Mouse (Mus musculus) cerebellum, adult (tissue): ENCODE results near the gene Dvl2.
"Not testable (repeated sequence)": the region's sequence is repeated elsewhere in the genome, so short reads cannot be mapped to it uniquely, and the experiment has no call there.

Experiments
- ATAC-seq: cut with Nextera tagmentation; 2 replicates; pipeline ENCODE4 v1.9.2; 2017; ENCODE audit warnings: mild to moderate bottlenecking, moderate library complexity, mixed read lengths; ENCODE audit not compliant: insufficient number of reproducible peaks, low FRiP score, low TSS enrichment

The Dvl2 gene

DNA sequence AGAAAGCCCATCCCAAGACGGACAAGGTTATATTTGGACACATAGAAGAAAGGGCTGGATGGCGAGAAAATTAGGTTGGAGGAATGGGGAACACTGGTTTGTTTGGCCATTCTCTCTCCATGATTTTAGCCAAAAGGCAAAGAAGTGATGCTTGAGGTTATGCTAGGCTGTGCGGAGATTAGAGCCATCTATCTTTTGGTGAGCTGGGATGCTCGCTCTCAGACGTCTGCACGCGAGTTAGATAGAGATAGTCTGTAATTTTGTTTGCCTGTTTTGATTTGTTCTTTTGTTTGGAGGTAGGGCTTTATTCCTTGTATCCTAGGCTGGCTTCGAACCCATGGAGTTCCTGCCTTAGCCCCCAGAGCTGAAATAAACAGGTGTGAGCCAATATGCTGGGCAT, 764 bp downstream of the Dvl2 start:
- no peak for ATAC-seq

DNA sequence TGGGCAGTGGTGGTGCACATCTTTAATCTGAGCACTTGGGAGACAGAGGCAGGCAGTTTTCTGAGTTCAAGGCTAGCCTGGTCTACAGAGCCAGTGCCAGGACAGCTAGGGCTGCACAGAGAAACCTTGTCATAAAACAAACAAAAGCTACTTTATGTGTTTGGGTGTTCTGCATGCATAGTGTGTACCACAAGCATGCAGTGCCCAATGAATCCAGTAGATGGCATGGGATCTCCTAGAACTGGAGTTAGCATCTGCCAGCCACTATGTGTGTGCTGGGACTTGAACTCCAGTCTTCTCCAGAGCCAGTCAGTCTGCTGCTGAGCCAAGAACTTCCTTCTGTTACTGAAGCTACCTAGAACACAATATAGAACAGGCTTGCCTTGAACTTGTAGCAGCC, 1.5 kb downstream of the Dvl2 start:
- no peak for ATAC-seq

DNA sequence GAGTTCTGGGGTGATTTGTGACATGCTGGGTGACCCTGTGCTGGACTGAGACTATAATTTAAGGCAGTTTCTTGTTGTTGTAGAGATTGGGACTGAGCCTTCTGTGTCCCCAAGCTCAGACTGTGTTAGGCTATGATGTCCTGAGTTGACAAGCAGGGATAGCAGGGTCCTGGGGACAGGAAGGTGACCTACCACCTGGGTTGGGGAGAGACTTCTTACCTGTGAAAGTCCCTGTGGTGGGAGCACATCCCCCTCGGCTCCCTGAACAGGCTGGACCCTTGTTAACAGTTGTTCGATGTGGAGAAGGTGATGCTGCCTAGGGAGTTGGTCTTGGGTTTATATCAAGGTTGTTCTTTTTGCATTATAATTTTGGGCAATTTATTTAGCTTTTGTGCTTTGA, 2.1 kb downstream of the Dvl2 start:
- no peak for ATAC-seq

DNA sequence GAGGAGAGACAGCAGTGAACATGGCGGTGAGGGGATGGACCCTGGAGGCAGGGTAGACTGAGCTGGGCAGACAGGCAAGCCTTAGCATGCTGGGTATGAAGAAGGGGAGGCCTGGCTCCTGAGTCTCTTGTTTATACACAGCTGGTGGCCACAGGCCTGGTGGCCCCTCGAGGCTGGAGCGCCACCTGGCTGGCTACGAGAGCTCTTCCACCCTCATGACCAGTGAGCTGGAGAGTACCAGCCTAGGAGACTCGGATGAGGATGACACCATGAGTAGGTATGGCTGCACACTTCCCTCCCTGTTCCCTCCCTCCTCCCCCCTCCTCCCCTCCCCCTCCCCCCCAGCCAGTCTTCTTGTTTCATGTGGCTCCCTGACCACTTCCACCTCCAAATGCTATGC, 5.1 kb downstream of the Dvl2 start:
- ATAC-seq, result no peak

GRCm38 (mm10) chr11:70010033-70010432, 9.6 kb downstream of the Dvl2 start:
- no peak for ATAC-seq

GRCm38 (mm10) chr11:70010548-70010947, 10.2 kb downstream of the Dvl2 start:
- ATAC-seq, result no peak

- ATAC-seq, result no peak
Measured at GRCm38 (mm10) chr11:70010961-70011360, 10.6 kb downstream of the Dvl2 start.

DNA sequence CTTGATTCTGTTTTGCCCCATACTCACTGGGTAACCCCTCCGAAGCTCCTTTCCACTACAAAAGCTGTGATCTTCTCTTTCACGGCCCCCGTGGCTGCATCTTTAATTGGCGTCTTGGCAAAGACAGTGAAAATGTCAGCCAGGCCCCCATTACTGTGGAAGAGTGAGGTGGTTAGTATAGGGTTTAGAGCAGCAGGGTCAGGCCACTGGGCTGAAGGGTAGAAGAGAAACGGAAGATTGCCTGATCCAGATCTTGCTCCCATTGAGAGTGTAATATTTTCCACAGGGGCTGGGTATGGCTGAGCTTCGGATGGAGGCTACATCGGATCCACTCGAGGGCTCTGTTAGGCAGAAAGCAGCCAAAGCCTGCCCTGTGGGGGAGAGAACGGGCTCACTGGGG, 12.5 kb downstream of the Dvl2 start:
- no peak for ATAC-seq

GRCm38 (mm10) chr11:70013408-70013807, 13.0 kb downstream of the Dvl2 start:
- ATAC-seq, result no peak

- no peak for ATAC-seq
Measured at GRCm38 (mm10) chr11:70014051-70014450, 13.7 kb downstream of the Dvl2 start.

GRCm38 (mm10) chr11:70014880-70015558, 14.6 kb downstream of the Dvl2 start, which contains the start of gene Acadvl:
Gene Acadvl (minus strand): TSS chr11:70015411.
- peak; percentile 75; the same call in 1 of the 2 replicates for ATAC-seq

- no peak for ATAC-seq
Measured at GRCm38 (mm10) chr11:70015677-70016076, 15.3 kb downstream of the Dvl2 start.

- ATAC-seq, result not testable (repeated sequence)
Measured at GRCm38 (mm10) chr11:70016177-70016576, 15.8 kb downstream of the Dvl2 start.

DNA sequence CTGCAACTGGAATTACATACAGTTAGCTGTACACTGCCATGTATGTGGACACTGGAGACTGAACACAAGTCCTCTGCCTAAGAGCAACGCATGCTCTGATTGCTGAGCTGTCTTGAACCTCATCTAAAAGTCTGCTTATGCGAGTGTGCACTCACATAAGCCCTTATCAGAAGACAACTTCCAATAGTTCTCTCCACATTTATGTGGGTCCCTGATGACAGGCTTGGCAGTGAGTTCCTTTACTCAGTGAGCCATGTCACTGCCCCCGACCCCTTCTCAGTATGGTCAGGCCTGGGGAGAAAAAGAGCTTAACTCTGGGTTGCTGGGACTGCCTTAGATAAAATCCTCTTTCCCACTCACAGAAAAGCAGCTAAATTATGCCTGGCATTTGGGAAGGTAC, 16.3 kb downstream of the Dvl2 start, which contains the start of gene Dlg4:
Dlg4 (plus strand) TSS at position 274 of the 400 bp plus-strand sequence.
- no peak for ATAC-seq

- no peak for ATAC-seq
Measured at GRCm38 (mm10) chr11:70017199-70017767, 16.9 kb downstream of the Dvl2 start.

GRCm38 (mm10) chr11:70018131-70018990, 18.0 kb downstream of the Dvl2 start:
- ATAC-seq, result no peak

GRCm38 (mm10) chr11:70019495-70020021, 19.2 kb downstream of the Dvl2 start:
- ATAC-seq, result no peak

DNA sequence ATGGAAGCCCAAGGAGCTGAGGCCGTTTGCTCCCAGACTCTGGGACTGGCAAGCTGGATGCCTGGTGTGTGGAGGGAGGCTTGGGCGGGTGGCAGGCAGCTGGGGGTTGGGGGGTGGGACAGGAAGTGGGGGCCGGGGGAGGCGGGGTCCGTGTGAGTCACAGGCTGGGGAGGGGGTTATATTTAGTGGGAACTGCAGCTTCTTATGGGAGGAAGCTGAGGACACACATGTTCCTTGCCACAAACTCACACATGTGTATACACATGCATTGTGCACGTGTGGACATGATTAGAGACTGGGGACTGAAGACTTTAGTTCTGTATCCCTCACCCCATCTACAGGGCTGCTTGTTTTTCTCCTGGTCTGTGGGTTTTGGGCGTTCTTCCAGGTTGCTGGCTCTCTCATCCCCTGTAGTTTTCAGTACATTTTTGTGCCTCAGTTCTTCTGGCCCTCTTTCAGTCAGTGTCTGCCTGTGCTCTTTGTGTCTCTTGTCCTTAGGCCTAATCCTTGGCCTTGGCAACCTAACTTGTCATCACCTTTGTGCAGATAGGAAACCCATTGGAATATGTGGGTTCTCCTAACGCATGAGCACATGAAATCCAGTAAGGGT, 19.7 kb downstream of the Dvl2 start:
- no peak for ATAC-seq

GRCm38 (mm10) chr11:70020731-70021263, 20.4 kb downstream of the Dvl2 start:
- peak; percentile 69 for ATAC-seq
